Mouse (Mus musculus) CD4-positive, CD25-positive, alpha-beta regulatory T cell, adult 4 months (primary cell): Measurements from ENCODE around the gene Pcsk5. TPM values are rescaled to one million over a fixed set of nuclear protein-coding genes. Genes with fewer than 3 reads are reported as not detected.

Experiments
- ATAC-seq: one replicate; pipeline ENCODE4 v1.8.0; 2017
- polyA plus RNA-seq, 2 experiments: library from polyadenylated mRNA; unstranded; fragments of 100-300 nt; shearing (Covaris generic); gene quantifications; one replicate each; pipeline ENCODE4 v1.2.1; 2017

Gene Pcsk5
- polyA plus RNA-seq, 2 experiments from 2014 or later, result not detected

- no peak for ATAC-seq
Measured at GRCm38 (mm10) chr19:17471861-17472260, 365.6 kb downstream of the Pcsk5 start.

GRCm38 (mm10) chr19:17471196-17471595 lies 366.2 kb downstream of the Pcsk5 start:
- ATAC-seq, result no peak

GRCm38 (mm10) chr19:17467556-17468211 lies 369.7 kb downstream of the Pcsk5 start:
- ATAC-seq, result no peak

GRCm38 (mm10) chr19:17452001-17452400 lies 385.4 kb downstream of the Pcsk5 start:
- no peak for ATAC-seq

DNA sequence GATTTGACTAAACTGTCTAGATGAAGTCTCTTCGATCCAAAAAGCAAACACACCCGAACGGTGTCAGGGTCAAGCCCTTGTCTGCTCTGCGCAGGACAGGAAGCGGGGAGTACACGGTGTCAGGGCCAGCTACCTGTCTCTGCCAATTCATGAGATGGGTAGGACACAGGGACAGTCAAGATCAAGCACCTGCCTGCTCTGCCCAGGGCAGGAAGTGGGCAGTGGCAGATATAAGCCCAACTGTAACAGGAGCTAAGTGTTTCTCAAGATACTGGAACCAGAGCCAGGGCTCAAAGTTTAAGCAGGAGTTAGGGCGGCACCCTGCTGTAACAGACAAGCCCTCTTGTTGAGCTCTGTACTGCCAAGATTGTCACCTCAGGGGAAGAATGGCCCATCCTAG lies 393.9 kb downstream of the Pcsk5 start:
- no peak for ATAC-seq

DNA sequence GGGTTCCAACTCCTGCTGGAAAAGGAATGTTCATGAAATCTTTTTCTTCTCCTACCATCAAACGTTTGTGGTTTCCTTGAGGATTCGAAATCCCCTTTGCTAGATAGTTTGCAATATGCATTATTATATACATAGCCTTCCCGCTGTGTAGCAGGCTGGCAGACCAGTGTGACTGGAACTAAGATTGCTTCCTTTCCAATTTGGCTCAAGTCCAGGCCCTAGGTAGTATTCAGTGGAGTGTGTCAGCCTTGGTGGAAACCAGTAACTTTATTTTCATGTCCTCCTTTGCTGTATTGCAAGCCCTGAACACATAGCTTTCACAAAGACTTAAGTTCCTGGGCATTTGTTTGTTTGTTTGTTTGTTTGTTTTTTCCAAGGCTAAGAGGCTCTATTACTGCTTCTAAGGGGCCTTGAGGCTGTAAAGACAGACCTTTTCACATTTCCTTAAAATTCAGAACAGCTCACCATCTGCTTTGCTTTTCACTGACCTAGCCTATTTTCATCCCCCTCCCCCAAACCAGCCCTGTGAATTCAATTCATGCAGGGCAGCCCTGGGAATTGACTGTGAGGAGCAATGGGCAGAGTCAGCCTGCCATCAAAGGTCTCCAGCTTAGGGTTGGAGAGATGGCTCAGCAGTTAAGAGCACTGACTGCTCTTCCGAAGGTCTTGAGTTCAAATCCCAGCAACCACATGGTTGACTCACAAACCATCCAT lies 397.8 kb downstream of the Pcsk5 start:
- no peak for ATAC-seq

- no peak for ATAC-seq
Measured at GRCm38 (mm10) chr19:17436651-17437050, 400.8 kb downstream of the Pcsk5 start.

- ATAC-seq, result no peak
Measured at GRCm38 (mm10) chr19:17428561-17428914, 408.9 kb downstream of the Pcsk5 start.

GRCm38 (mm10) chr19:17427824-17428560 lies 409.4 kb downstream of the Pcsk5 start:
- no peak for ATAC-seq

- ATAC-seq, result no peak
Measured at GRCm38 (mm10) chr19:17423306-17423705, 414.1 kb downstream of the Pcsk5 start.

GRCm38 (mm10) chr19:17417855-17418254 lies 419.6 kb downstream of the Pcsk5 start:
- no peak for ATAC-seq

GRCm38 (mm10) chr19:17412915-17413459 lies 424.4 kb downstream of the Pcsk5 start:
- ATAC-seq, result no peak

DNA sequence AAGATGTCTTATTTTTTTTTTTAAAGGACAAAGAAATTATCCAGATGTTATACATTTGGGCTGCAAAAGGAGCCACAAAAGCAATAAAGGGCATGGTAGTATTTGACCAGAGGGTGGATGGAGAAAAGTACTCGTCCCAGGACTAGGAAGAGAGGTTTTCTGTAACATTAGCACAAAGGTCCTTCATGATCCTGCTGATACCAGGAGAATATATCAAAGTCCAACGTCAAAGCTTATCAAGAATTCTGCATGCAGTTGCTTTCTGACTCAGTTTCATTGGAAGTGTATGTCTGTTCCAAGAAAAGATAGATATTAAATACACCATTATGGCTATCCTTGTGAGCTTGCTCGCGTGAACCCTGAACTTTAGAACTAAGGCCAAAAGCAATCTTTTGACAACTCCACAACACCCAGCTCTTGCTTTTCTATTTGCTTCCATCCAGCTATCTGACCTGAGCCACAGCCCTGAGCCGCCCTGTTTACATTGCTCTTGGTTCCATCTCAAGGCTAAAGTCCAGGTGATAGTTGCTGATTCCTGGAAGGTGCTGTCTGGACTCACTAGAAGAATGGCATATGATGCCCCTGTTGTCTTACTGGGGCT lies 426.9 kb downstream of the Pcsk5 start:
- no peak for ATAC-seq

DNA sequence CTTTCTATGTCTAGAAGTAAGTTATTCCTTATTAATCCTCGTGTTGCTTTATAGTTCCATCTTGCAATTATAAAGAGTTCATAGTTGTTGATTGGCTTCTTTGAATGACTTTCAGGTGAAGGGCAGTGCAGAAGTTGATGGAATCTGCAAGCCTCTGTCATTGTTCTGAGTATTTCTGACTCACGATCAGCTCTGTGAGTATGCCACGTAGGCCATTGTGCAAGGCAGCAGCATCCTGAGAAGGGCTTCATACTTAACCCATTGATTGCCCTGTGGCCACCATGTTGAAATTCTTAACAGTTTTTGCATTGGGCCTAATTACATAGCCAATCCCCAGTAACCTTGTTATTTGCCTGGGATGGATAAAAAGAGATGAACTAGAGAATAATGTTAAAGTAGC lies 428.1 kb downstream of the Pcsk5 start:
- ATAC-seq, result no peak

DNA sequence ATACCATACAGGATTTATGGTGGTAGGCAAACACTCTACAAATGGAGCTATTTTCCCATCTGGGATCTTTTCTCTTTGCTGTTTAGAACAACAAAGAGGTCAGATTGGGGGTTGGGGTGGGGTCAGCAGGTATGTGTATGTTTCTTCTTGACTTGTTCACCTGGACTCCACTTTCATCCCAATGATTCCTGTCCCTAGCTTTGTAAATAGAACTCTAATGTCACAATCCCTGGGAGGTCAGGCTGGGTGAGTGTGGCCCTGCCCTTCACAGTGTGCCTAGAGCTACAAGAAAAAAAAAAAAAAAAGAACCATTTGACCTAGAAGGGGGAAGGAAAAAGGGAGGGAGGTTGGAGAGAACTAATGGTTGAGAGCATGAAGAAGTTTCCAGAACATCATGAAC lies 428.8 kb downstream of the Pcsk5 start:
- no peak for ATAC-seq

DNA sequence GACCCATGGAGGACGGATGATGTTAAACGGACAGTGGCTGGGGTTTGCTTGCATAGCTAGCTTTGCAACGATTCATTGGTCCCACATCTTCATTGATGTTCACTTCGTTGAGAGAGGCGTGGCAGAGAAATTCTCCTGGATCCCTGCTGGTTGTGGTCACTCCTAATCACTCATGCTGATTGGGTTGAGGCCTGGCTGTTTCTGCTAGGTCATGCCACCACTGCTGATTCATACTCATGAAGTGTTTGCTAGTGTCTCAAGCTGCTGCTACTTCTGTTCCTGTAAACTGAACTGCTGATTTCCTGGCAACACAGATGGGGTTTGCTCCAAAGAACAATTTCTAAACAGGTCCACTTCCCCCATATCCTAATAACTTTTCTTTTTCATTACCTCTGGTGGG lies 430.6 kb downstream of the Pcsk5 start:
- no peak for ATAC-seq

GRCm38 (mm10) chr19:17403175-17403574 lies 434.3 kb downstream of the Pcsk5 start:
- ATAC-seq, result no peak

DNA sequence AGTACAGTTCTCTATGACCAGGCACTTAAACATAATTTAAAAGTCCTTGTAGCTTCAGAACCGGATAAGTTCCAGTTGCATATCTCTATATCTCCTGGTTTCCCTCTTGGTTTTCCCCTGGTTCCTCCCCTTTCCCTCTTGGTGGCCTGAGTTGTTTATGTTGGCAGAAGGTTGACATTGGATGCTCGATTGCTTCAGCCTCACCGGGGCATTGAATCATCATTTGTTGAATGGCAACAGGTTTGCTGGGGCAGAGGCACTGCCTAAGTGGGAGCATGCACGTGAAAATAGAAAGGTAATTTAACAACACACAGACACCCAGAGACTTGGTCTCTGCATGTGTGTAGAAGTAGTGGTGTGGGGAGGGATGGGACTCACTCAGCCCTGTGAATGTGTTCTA lies 436.9 kb downstream of the Pcsk5 start:
- no peak for ATAC-seq

GRCm38 (mm10) chr19:17399965-17400364 lies 437.5 kb downstream of the Pcsk5 start:
- ATAC-seq, result no peak

DNA sequence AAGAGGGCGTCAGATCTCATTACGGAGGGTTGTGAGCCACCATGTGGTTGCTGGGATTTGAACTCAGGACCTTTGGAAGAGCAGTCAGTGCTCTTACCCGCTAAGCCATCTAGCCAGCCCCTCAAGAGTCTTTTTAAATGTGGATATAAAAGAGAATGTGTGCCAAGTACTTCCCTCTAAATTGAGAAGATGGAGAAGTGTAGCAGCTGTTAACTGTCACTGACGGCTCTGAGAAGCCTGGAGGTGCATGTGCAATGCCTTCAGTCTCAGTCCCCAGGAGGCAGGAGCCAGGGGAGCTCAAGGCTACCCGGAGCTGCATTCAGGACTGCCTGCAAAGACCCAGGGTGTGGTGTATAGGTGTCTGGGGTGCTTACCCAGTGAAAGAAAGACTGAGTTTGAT lies 439.5 kb downstream of the Pcsk5 start:
- no peak for ATAC-seq

DNA sequence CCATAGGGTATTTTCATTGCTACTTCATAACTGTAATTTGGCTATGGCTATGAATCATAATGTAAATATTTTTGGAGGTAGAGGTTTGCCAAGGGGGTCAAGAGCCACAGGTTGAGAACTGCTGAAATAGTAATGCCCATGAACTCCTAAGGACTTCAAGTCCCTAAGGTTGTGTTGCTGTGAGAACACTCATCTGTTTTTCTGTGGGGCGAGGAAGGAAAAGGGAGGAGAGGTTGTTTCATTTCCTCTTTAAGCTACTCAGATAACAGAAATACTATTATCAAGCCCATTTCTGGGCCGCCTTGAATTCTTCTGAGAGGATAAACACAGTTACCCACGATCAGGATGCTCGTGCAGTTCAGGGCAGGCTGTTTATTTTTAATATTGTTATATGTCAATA lies 440.6 kb downstream of the Pcsk5 start:
- no peak for ATAC-seq

- peak; percentile 92 for ATAC-seq
Measured at GRCm38 (mm10) chr19:17393841-17394591, 443.4 kb downstream of the Pcsk5 start, which contains the start of gene Rfk. Gene Rfk (plus strand): TSS chr19:17394043.
